Mouse (Mus musculus): ENCODE measurements around the gene Olfr572. TPM values are rescaled to one million over a fixed set of nuclear protein-coding genes. Genes with fewer than 3 reads are reported as not detected.

The Olfr572 gene
- polyA plus RNA-seq, 1 experiment from 2014 or later: not detected

Other genes starting within 250 kb of the Olfr572 start
- 9.3 and 9.6 TPM in 2 replicates for gene Trim68, start 237.1 kb upstream of the Olfr572 start, polyA plus RNA-seq (2015; fragmentation: Nextera tagmentation; extraction: Ambion mirVana)
- gene Olfr557, start 228.5 kb upstream of the Olfr572 start, polyA plus RNA-seq (2015; fragmentation: Nextera tagmentation; extraction: Ambion mirVana): not detected in 2 replicates
- 0.22 and 0.26 TPM in 2 replicates for gene Olfr558, start 222.2 kb upstream of the Olfr572 start, polyA plus RNA-seq (2015; fragmentation: Nextera tagmentation; extraction: Ambion mirVana)
- not detected in 2 replicates for gene Olfr33, start 205.3 kb upstream of the Olfr572 start, polyA plus RNA-seq (2015; fragmentation: Nextera tagmentation; extraction: Ambion mirVana)
- not detected in 2 replicates for gene Olfr559, start 196.9 kb upstream of the Olfr572 start, polyA plus RNA-seq (2015; fragmentation: Nextera tagmentation; extraction: Ambion mirVana)
- not detected in 2 replicates for gene Olfr560, start 165.0 kb upstream of the Olfr572 start, polyA plus RNA-seq (2015; fragmentation: Nextera tagmentation; extraction: Ambion mirVana)
- gene Olfr78, start 164.9 kb upstream of the Olfr572 start, polyA plus RNA-seq (2015; fragmentation: Nextera tagmentation; extraction: Ambion mirVana): 0.39 and 0.58 TPM in 2 replicates
- gene Olfr561, start 153.2 kb upstream of the Olfr572 start, polyA plus RNA-seq (2015; fragmentation: Nextera tagmentation; extraction: Ambion mirVana): not detected in 2 replicates
- gene Olfr564, start 120.9 kb upstream of the Olfr572 start, polyA plus RNA-seq (2015; fragmentation: Nextera tagmentation; extraction: Ambion mirVana): not detected in 2 replicates
- not detected in 2 replicates for gene Olfr566, start 65.6 kb upstream of the Olfr572 start, polyA plus RNA-seq (2015; fragmentation: Nextera tagmentation; extraction: Ambion mirVana)
- not detected in 2 replicates for gene Olfr568, start 47.3 kb upstream of the Olfr572 start, polyA plus RNA-seq (2015; fragmentation: Nextera tagmentation; extraction: Ambion mirVana)
- not detected in 2 replicates for gene Olfr569, start 33.5 kb upstream of the Olfr572 start, polyA plus RNA-seq (2015; fragmentation: Nextera tagmentation; extraction: Ambion mirVana)
- not detected in 2 replicates for gene Olfr570, start 29.8 kb upstream of the Olfr572 start, polyA plus RNA-seq (2015; fragmentation: Nextera tagmentation; extraction: Ambion mirVana)
- not detected in 2 replicates for gene Olfr571, start 6.9 kb upstream of the Olfr572 start, polyA plus RNA-seq (2015; fragmentation: Nextera tagmentation; extraction: Ambion mirVana)
- gene Olfr573-ps1, start 18.2 kb downstream of the Olfr572 start, polyA plus RNA-seq (2015; fragmentation: Nextera tagmentation; extraction: Ambion mirVana): not detected in 2 replicates
- not detected in 2 replicates for gene Olfr574, start 24.1 kb downstream of the Olfr572 start, polyA plus RNA-seq (2015; fragmentation: Nextera tagmentation; extraction: Ambion mirVana)
- gene Olfr575, start 34.4 kb downstream of the Olfr572 start, polyA plus RNA-seq (2015; fragmentation: Nextera tagmentation; extraction: Ambion mirVana): not detected in 2 replicates
- not detected in 2 replicates for gene Olfr576, start 38.3 kb downstream of the Olfr572 start, polyA plus RNA-seq (2015; fragmentation: Nextera tagmentation; extraction: Ambion mirVana)
- not detected in 2 replicates for gene Olfr577, start 51.5 kb downstream of the Olfr572 start, polyA plus RNA-seq (2015; fragmentation: Nextera tagmentation; extraction: Ambion mirVana)
- not detected in 2 replicates for gene Olfr578, start 64.9 kb downstream of the Olfr572 start, polyA plus RNA-seq (2015; fragmentation: Nextera tagmentation; extraction: Ambion mirVana)
- not detected in 2 replicates for gene Olfr582, start 113.6 kb downstream of the Olfr572 start, polyA plus RNA-seq (2015; fragmentation: Nextera tagmentation; extraction: Ambion mirVana)
- not detected in 2 replicates for gene Olfr583, start 126.9 kb downstream of the Olfr572 start, polyA plus RNA-seq (2015; fragmentation: Nextera tagmentation; extraction: Ambion mirVana)
- gene Olfr584, start 157.5 kb downstream of the Olfr572 start, polyA plus RNA-seq (2015; fragmentation: Nextera tagmentation; extraction: Ambion mirVana): not detected in 2 replicates
- gene Olfr585, start 173.3 kb downstream of the Olfr572 start, polyA plus RNA-seq (2015; fragmentation: Nextera tagmentation; extraction: Ambion mirVana): not detected in 2 replicates
- not detected in 2 replicates for gene Olfr586, start 201.2 kb downstream of the Olfr572 start, polyA plus RNA-seq (2015; fragmentation: Nextera tagmentation; extraction: Ambion mirVana)
- gene Olfr588-ps1, start 216.5 kb downstream of the Olfr572 start, polyA plus RNA-seq (2015; fragmentation: Nextera tagmentation; extraction: Ambion mirVana): not detected in 2 replicates
- not detected in 2 replicates for gene Olfr589, start 231.9 kb downstream of the Olfr572 start, polyA plus RNA-seq (2015; fragmentation: Nextera tagmentation; extraction: Ambion mirVana)

Data from intestine, embryonic 16.5 days (tissue).